Mouse (Mus musculus): ENCODE measurements around the gene Cryba2. TPM values are rescaled to one million over a fixed set of nuclear protein-coding genes. Genes with fewer than 3 reads are reported as not detected.
A peak's percentile ranks its signal among the peaks of the same experiment; 100 is the strongest.

The Cryba2 gene
- polyA plus RNA-seq (2015; fragmentation: Nextera tagmentation; extraction: Ambion mirVana), result 0.37 and 1.1 TPM in 2 replicates

GRCm38 (mm10) chr1:74893134-74893855 is at the start of gene Cryba2:
Cryba2 (minus strand) TSS chr1:74893143.
- peak; percentile 30 for DNase-seq (ENCODE audit: low spot score)

DNA sequence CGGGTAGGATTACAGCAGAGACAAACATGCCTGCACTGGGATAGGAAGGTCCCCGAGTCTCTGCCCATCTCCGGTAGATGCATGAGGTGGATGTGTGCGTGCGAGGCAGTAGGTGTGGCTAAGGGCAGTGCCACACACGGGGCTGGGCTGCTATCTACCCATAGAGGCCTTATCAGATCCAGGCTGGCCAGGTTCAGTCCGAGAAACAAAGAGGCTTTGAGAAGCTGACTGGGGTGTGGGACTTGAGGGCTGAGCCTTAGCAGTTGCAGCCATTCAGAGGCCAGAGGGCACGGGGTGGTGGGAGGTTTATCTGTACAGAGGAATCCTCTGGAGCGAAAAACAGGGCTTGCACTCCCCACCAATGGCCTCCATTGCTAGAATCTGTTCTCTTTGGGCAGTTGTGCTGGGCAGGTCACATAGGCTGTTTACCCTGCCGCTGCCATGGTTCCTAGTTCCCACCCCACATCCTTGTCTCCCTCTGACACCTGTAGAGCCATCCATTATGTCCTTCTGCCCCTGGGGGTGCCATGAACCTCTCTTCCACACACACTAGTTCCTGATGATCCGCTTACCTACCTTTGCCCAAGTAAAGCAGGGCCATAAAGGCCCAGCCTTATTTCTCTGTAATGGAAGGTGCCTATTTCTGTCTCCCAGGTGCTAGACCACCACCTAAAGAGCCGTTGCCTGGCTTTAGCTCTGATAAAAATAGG is 48.9 kb upstream of the Cryba2 start:
- no peak for DNase-seq (ENCODE audit: low spot score)

DNA sequence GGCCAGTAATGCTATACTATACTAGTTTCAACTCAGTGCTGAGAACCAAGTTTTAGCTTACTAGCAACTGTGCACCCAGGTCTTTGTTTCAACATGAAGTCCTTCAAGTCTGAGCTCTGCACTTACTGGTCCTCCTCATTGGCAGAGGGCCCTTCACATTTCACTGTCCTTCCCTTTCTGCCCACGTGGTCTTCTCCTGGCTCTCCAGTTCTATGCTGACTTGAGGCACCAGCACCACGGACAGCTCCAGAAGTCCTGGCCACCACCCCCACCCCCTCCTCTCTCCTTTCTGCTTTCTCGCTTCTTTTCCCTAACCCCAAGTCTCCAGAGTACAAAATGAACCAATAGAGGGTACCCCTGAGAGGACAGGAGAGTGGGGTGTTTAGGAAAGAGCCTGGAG is 46.8 kb upstream of the Cryba2 start:
- DNase-seq (ENCODE audit: low spot score), result no peak

DNA sequence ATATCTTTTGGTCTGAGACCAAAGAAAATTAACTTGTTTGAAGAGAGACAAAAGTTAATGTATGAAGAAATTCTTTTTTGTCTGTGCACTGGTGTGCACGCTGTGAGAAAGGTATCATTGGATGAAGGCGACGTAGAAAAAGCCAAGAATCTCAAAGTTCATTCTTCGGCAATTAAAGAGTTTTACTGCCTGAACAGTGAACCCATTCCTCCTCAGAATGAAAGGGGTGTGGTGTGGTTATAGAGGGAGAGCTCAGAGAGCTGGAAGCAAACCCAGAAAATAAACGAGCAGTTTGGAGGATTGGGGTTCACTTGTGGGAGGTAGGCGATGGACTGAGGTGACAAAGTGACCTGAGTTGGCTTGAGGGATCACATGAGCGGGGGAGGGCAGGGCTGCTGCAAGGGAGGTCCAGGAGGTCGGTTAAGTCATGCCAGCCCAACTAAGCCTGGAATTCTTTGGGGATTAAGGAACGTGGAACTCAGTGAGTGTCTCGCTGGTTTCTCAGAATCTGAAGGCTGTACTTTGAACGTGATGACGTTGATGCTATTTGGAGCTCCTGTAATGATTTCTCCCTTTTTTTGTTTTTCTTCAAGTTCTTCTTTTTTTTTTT is 43.4 kb upstream of the Cryba2 start:
- DNase-seq (ENCODE audit: low spot score), result no peak

DNA sequence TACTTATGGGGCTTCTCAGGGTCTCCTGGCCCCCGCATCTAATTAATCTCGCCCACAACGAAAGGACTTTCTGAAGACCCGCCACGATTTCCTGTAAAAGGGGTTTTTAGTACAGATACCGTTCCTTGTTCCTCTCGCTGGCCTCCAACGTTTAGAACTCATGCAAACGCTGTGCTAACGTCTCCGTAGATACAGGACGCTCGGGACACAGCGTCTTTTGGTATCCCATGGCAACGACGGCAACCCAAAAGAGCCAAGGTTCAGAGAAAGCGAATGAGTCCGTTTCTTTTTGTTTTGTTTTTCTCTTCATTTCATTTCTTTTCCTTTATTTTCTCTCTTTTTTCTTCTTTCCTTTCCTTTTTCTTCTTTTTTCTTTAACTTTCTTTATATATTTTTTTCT is 42.5 kb upstream of the Cryba2 start, which contains the start of gene Cfap65:
TSS of gene Cfap65 (minus strand) at position 198 of the 400 bp plus-strand sequence.
- DNase-seq (ENCODE audit: low spot score), result no peak

DNA sequence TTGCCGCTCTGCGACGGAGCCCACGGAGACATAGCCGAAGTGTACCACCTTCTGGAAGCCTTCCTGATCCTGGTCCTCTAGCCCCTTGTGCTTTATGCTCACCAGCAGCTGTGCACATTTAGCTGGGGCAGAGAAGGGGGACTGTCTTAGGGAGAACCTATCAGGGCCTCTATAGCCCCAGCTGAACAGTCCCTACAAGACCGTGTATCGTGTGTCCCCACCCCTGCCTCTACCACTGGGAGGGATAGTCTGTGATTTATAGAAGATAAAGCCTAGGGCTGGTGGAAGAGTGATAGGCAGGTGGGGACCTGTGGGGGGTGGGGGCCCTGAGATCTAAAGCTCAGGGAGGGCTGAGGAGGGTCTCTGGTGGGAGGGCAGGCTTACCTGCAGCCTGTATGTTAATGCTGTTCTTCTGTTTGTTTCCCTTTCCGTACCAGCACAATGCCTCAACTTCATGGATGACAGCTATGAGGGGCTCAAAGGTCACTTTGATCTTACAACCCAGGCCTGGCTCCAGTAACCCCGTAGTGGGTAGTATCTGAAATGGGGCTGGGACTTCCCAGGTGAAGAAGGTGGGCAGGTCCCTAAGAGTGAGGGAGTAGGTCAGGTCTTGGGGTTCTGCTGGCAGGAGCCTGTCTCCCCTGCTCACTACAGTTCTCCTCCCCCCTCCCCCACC is 34.8 kb upstream of the Cryba2 start:
- no peak for DNase-seq (ENCODE audit: low spot score)

DNA sequence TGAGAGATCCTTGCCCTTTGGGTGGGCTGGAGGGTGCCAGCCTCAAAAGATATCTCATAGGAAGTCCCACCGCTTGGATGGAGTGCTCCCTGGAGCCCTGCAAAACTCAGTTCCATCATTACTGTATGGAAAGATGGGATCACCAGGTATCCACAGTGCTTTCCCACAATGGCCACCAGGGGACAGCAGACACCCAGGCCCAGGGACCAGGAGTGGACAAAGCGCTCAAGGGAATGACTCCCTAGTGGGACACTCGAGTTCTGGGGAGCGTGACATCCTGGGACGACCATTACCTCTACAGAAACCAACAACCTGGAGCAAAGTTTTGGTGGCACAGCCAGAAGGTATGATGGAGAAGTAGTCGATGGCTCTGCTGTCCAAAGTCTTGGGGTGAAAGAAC is 33.8 kb upstream of the Cryba2 start:
- DNase-seq (ENCODE audit: low spot score), result no peak

DNA sequence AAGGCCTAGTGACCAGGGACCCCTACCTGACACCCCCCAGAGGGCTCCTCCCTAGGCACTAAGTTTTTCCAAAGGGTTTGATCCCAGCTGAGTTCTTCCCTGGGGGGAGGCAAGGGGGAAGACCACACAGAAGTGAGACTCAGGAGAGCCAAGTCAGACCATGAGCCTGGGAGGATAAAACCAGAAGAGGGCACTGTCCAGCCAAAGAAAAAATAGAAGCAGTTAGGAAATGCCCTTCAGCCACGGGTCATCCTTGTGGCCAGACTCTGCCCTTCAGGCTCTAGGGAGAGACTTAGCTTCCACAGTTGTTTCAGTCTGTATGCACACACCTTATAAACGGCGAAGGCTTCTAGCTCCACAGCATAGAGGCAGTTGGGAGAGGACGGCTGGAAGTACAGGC is 31.5 kb upstream of the Cryba2 start:
- no peak for DNase-seq (ENCODE audit: low spot score)

GRCm38 (mm10) chr1:74915706-74916105 is 22.8 kb upstream of the Cryba2 start:
- DNase-seq (ENCODE audit: low spot score), result no peak

DNA sequence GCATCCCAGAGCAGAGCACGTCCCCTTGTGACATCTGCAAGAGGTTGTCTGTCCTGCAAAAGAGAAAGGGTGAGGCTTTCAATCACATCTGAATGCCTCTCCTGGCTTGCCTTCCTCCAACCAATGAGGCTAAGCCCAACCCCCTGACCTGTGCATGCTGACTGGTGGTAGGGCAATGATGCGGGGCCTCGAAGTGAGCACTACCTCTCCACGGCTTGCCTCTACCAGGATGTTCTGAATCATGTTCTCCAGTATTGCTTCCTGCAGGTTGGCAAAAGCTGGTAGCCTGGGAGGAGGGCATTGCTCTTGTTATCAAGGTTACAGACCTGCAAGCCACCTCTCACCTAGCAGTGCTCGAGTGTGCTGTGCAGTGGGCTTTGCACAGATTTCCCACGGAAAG is 9.2 kb upstream of the Cryba2 start:
- no peak for DNase-seq (ENCODE audit: low spot score)

- DNase-seq (ENCODE audit: low spot score), result peak; percentile 32
Measured at GRCm38 (mm10) chr1:74901686-74902085, 8.7 kb upstream of the Cryba2 start.

- DNase-seq (ENCODE audit: low spot score), result no peak
Measured at GRCm38 (mm10) chr1:74900341-74901285, 7.7 kb upstream of the Cryba2 start.

GRCm38 (mm10) chr1:74898656-74899431 is 5.9 kb upstream of the Cryba2 start:
- DNase-seq (ENCODE audit: low spot score), result no peak

DNA sequence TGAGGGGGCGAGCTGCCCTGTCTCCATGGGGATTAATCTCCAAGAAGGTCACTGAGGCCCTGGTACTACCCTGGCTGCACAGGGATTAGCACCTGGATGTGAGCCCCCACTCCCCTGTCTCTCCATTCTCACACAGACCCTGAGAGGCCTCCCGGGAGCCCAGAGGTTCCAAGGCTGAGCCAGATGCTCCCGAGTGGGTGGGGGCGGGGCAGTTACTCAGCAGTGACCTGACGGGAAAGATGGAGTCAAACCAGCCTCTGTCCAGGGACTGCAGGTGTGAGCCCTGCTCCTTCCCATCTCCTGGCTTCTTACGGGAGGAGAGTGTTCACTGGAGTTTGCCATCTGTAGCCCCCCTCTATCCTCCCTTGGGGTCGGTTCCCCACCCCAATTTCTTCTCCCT is 5.0 kb upstream of the Cryba2 start:
- DNase-seq (ENCODE audit: low spot score), result no peak

GRCm38 (mm10) chr1:74894966-74895365 is 2.0 kb upstream of the Cryba2 start:
- DNase-seq (ENCODE audit: low spot score), result peak; percentile 42

DNA sequence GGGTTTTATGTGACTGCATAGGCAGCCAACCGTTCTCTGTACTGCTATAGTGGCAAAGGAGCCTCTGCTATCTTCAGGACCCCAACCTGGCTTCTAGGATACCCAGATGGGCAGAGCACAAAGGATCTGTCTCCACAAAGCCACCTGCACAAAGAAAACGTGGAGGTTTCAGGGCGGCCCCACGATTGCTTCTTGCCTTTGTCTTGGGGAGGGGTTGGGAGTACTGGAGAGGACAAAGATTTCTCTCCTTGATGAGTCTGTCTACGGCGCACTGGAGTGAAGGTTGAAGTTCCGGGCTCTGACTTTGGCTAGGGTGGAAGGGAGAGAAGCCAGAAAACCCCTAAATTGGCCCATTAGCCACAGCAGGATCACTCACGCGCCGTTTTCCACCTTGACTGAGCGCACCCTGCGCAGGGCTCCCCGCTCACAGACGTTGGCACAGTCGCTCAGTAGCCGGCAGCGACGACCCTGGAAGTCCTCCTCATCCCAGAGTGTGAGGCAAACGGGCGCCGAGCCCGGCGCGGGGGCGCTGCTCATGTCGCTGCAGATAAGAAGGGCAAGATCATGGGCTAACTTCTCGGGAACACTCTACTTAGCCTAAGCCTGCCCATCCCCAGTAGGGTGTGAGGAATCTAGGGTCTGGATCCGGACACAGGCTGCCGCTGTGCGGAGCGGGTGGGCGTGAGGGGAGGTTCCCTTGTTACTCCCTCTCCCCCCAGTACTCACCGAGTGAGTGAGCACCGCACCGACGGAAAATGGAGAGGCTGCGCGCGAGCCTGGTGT is 401 bp downstream of the Cryba2 start:
- DNase-seq (ENCODE audit: low spot score), result no peak

DNA sequence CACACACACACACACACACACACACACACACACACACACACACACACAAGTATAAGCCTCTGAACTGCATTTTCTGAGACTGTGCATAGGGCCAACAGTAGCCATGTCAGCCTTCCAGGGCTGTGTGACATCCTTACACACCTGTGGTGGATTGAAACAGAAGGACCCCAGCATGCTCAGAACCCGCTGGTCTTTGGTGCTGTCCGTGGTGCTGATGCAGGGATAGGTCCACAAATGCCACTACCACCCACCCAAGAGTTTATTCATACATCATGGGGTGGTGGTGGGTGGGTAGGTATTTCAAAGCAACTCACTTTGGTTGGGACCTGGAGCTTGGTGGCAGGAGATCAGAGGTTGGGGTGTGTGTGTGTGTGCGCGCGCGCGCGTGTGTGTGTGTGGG is 1.4 kb downstream of the Cryba2 start:
- peak; percentile 31 for DNase-seq (ENCODE audit: low spot score)

- DNase-seq (ENCODE audit: low spot score), result no peak
Measured at GRCm38 (mm10) chr1:74885369-74886042, 7.4 kb downstream of the Cryba2 start, which contains the start of gene Fev. Fev (minus strand) TSS chr1:74885419.
